Mouse (Mus musculus) spleen, postnatal 10 days (tissue): ENCODE data around the gene Macf1.
"Not testable (repeated sequence)": the region's sequence is repeated elsewhere in the genome, so short reads cannot be mapped to it uniquely, and the experiment has no call there.

Source experiments
- DNase-seq, 2 experiments: peaks; one replicate each; pipeline ENCODE4 v3.0.0; 2021 to 2022; ENCODE audit warnings: low spot score in 2 of 2

Macf1 gene

DNA sequence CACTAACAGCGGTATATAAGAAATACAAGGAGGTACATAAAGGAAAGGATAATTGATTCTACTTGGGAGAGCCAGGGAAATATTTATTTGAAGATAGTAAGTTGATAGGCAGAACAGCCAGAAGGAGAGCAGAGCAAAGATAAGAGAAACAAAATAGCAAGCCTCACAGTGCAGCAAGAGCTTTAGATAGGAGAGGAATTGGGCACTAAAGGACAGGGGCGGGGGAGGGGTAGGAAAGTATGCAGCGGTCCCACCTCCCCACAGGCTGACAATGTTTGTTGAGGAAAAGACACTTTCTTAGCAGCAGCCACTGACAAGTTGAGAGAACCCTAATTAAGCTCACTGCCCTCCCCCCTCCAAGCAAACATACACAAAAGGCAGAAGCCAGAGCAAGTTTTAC is 131.5 kb downstream of the Macf1 start:
- no peak for DNase-seq

GRCm38 (mm10) chr4:123548317-123548716 is 135.8 kb downstream of the Macf1 start:
- no peak for DNase-seq

DNA sequence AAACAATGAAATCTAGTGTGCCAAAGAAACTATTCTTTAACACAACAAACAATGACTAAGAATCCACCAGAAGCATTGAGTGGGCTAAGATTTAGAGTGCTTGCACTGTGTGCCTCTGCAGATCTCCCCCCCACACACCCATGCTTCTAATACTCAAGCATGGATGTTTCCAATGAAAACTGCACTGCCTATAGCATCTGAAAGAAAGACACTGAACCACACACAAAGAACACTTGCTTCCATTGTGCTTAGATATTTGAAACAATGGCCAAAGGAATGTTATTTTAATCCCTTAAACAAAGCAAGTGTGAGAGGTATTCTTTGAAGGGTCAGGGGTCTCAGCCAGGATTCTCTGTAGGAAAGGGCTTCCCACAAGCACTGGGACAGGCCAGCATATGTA is 140.5 kb downstream of the Macf1 start:
- DNase-seq: no peak

GRCm38 (mm10) chr4:123535271-123535670 is 148.9 kb downstream of the Macf1 start:
- DNase-seq: peak; percentile 33 to 70

DNA sequence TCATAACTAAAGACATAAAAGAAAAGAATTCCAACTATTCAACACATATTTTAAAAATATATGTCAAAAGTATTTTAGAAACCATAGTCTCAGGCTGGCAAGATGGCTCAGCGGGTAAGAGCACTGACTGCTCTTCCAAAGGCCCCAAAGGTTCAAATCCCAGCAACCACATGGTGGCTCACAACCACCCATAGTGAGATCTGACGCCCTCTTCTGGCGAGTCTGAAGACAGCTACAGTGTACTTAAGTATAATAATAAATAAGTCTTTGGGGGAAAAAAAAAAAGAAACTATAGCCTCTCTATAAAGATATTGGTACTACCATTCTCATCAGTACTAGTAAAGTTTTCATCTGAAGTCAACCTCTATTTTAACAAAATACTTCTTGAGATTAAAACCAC is 152.2 kb downstream of the Macf1 start:
- DNase-seq: peak in 1 of 2 experiments; percentile 32

GRCm38 (mm10) chr4:123530976-123531375 is 153.2 kb downstream of the Macf1 start:
- no peak for DNase-seq

- DNase-seq: peak in 1 of 2 experiments; percentile 31
Observed at GRCm38 (mm10) chr4:123529230-123529629, 154.9 kb downstream of the Macf1 start.

GRCm38 (mm10) chr4:123527607-123528010 is 156.6 kb downstream of the Macf1 start:
- no peak for DNase-seq

DNA sequence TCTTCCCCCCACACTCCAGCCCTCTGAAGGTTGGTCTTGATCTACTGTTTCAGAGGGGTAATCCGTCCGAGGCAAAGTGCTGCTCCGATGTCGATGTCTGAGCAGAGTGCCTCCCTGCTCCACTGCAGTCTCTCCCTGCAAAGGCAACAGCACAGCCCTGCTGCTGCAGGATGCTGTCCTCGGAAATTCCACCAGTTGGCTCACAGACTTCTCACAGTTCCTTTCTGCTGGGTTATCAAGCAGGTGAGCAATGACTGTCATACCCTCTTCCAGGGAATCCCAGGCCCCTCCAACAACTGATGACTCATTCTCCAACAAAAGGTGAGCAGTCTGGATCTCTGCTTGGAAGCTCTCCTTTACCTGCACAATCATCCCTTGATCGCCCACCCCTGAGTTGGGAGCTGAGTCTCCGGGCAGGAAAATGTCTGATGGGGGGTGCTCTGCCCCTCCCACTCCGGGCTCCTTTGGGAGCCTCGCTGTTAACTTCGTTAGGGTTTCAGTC is 157.3 kb downstream of the Macf1 start:
- no peak for DNase-seq

DNA sequence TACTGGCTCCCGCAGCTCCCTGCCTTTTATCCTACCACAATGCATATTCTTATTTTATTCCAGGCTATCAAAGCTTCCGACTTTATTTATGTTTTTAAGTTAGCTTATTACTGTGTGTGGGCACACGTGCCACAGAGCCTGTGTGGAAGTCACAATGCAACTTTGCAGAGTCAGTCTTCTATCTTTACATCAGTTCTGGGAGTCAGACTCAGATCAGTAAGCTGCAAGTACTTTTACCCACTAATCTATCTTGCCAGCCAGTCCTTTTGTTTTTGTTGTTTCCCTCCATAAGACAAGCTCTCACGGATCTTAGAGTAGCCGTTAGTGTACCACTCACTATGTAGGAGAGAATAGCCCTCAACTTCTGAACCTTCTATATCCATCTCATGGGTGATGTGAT is 159.4 kb downstream of the Macf1 start:
- DNase-seq: no peak

DNA sequence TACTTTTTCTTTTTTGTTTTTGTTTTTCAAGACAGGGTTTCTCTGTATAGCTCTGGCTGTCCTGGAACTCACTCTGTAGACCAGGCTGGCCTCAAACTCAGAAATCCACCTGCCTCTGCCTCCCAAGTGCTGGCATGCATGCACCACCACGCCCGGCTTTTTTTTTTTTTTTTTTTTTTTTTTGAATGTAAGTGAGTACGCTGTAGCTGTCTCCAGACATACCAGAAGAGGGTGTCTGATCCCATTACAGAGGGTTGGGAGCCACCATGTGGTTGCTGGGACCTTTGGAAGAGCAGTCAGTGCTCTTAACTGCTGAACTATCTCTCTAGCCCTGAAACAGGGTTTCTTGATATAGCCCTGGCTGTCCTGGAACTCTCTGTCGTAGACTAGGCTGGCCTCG is 164.0 kb downstream of the Macf1 start:
- DNase-seq: not testable (repeated sequence)

- DNase-seq: no peak
Observed at GRCm38 (mm10) chr4:123515673-123516072, 168.5 kb downstream of the Macf1 start.

DNA sequence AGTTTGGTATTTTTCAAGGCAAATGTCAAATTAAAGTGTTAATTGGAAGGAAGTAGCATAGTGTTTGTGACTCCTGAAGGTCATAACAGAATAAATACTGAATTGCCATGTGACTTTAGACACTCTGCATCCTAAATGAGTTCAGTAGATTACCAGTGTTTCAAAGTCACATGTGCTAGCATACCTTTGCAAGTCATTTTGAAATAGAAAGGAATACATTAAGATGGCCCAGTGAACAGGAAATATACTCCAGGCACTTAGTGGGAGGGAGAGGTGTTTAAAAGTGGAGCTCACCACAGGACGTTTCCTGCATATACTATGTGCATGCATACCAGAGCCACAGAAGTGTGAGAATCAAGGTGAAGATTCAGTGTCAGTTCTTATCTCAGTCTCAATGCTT is 174.0 kb downstream of the Macf1 start:
- no peak for DNase-seq

DNA sequence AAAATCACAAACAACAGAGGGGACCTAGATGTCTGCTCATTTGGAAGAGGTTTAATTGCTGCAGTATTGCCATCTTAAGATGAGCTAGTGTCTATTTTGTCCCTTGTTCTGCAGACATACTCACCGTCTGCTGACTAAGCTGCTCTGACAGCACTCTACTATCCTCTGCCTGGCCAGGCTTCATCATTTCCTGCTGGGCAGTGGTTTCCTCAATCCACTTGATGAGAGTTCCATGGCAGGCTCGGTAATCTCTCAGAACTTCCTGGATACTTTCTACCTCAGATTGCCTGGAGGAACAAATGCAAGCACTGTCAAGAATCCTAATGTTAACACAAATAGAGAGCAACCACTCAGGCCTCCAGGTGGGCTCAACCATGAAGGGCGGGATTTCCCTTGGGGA is 195.1 kb downstream of the Macf1 start:
- DNase-seq: no peak

- DNase-seq: no peak
Observed at GRCm38 (mm10) chr4:123479991-123480390, 204.2 kb downstream of the Macf1 start.

- DNase-seq: no peak
Observed at GRCm38 (mm10) chr4:123478655-123479433, 205.3 kb downstream of the Macf1 start.

DNA sequence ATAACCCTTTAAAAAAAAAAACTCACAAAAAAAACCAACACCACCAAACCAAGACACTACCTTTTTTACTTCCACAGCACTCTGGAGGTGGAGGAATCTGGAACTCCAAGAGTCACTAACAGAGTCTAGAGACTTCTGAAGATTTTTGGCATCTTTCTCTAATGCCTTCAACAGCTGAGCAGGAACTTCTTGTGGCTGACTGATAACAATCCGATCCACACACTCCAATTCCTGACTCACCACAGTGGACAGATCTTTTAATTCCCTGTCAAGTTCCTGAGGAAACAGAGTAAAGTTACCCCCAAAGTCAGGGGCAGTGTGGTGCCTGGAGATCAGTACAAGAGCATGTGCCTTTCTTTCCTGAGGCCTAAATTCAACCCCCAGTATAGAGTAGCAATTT is 218.4 kb downstream of the Macf1 start:
- DNase-seq: no peak

DNA sequence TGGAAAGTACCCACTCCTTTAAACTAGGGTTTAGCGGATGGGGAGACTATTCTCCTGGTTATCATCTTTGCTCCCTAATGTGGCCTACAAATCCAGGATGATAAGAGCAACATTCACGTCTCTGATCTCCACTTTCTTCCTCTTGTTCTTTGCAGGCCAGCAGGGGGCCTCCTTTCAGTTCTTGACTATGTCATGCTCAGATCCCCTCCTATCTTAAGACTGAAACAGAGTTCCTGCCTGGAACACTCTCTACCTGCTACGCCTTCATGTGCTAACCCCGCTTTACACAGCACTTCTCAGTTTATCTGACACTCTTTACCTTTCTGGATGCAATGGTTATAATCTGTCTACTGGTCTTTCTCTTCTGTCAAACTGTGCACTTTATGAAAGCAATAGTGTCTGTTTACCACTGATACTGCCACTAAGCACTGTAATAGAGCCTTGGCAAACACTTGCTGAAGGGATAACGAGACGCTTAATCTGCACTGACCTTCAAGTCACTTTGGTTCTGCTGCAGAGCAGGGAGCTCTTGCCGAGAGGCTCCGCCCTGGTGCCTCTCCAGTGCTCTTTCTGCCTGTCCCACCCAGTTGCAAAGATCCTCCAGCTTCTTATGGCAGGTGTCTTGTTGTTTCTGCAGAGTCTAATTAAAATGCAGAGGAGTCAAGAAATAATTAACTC is 223.4 kb downstream of the Macf1 start:
- DNase-seq: peak in 1 of 2 experiments; percentile 30

DNA sequence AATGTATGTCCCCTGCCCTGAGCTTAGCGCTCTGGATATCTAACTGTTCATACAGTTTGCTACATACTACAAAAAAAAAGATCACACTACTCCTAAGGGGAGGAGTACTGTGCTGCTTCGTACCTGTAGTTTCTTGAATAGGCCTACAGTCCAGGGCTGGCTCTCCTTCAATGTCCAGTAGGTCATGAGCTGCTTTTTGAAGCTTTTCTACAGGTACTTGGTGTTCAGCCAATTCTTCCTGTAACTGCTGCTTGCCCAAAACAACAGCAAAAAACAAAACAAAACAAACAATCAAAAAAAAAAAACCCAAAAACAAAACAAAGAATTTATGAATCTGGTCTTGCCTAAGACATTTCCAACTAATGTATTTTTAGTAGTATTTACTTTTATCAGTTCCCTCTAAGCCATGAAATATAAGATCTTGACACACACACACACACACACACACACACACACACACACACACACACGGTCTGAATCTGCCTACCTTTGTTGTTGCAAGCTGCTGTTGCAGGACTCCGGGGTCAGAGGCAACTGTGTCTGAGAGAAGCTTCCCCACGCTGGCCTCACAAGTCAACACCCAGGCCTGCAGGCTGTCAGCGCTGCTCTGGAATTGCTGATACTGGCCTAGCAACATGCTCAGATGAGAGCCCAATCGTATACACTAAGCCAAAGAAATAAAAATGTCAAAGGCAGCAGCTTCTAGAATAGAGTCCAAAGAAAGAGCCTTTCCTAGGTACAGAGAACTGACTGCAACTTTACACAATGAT is 229.1 kb downstream of the Macf1 start:
- DNase-seq: no peak

- no peak for DNase-seq
Observed at GRCm38 (mm10) chr4:123453729-123454128, 230.4 kb downstream of the Macf1 start.

GRCm38 (mm10) chr4:123451991-123452390 is 232.2 kb downstream of the Macf1 start:
- DNase-seq: no peak

GRCm38 (mm10) chr4:123449304-123449703 is 234.9 kb downstream of the Macf1 start:
- no peak for DNase-seq
